Mouse (Mus musculus) C2C12 (cell line): Measurements from ENCODE around the gene Ehd4.

ENCODE experiments used
- CEBPB ChIP-seq: IDR thresholded peaks from one replicate; pipeline ENCODE4 v1.6.1; 2011; ENCODE audit warnings: low read depth, mild to moderate bottlenecking, control low read depth, moderate library complexity
- CTCF ChIP-seq: IDR thresholded peaks from one replicate; pipeline ENCODE4 v1.5.1; 2011; ENCODE audit not compliant: control insufficient read depth, insufficient read depth, insufficient read length
- USF1 ChIP-seq: IDR thresholded peaks from one replicate; pipeline ENCODE4 v1.6.1; 2011; ENCODE audit warnings: low read depth, mild to moderate bottlenecking, control low read depth, moderate library complexity

GRCm38 (mm10) chr2:120111172-120111571 is 43.2 kb downstream of the Ehd4 start:
- TF ChIP-seq CTCF (no peak), USF1 (no peak), CEBPB (no peak)
